Mouse (Mus musculus): ENCODE results near the gene Sgms2.

DNA sequence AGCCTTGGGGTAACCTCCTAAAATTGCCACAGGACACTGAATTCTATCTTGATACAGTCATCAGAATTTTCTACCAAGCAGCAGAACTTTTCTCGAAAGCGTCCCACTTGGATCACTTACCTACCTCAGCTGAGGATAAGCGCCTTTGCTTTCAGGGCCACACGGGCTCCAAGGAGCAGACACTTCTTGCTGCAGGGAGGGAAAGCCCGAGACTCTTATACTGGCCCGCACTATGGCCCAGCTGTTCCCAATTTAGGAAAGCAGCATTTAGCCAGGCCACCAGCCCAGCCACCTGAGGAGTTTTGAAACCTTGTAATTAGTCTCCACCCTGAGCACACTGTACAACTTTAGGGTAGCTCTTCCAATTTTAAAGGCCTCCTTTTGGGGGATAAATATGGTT is 147.9 kb downstream of the Sgms2 start:
- TF ChIP-seq EP300 (IDR thresholded peaks at IDR 0.05) (no peak), CTCF (IDR thresholded peaks at IDR 0.05) (no peak)

All from lung, postnatal 0 days (tissue).